Mouse (Mus musculus) gastrocnemius, postnatal 4 days (tissue): ENCODE measurements around the gene Spint5. TPM values are rescaled to one million over a fixed set of nuclear protein-coding genes. Genes with fewer than 3 reads are reported as not detected.

Experiments
- DNase-seq, 2 experiments: peaks; one replicate each; pipeline ENCODE4 v3.0.0; 2021 to 2022; ENCODE audit warnings: low spot score in 2 of 2, mixed read lengths in 2 of 2
- total RNA-seq, 2 experiments: library from RNA; stranded (reverse); gene quantifications; 2 replicates each; pipeline ENCODE4 v1.2.3; 2021

Gene Spint5
- total RNA-seq, 2 experiments from 2014 or later, result not detected

- no peak for DNase-seq
Observed at GRCm38 (mm10) chr2:164735446-164735845, 20.3 kb downstream of the Spint5 start.

- DNase-seq, result no peak
Observed at GRCm38 (mm10) chr2:164737377-164738090, 22.4 kb downstream of the Spint5 start.

GRCm38 (mm10) chr2:164739876-164740275 lies 24.8 kb downstream of the Spint5 start:
- DNase-seq, result no peak

- no peak for DNase-seq
Observed at GRCm38 (mm10) chr2:164744987-164745386, 29.9 kb downstream of the Spint5 start.

GRCm38 (mm10) chr2:164745843-164746479 lies 30.9 kb downstream of the Spint5 start, which contains the start of the genes Wfdc3 and Dnttip1:
Gene Wfdc3 (minus strand): TSS chr2:164745931.
Gene Dnttip1 (plus strand): TSS chr2:164745983.
- DNase-seq, result peak; percentile 94

GRCm38 (mm10) chr2:164746693-164747092 lies 31.6 kb downstream of the Spint5 start:
- DNase-seq, result no peak

GRCm38 (mm10) chr2:164748191-164748590 lies 33.1 kb downstream of the Spint5 start:
- DNase-seq, result no peak

GRCm38 (mm10) chr2:164748991-164749390 lies 33.9 kb downstream of the Spint5 start:
- no peak for DNase-seq

GRCm38 (mm10) chr2:164752454-164752853 lies 37.3 kb downstream of the Spint5 start:
- DNase-seq, result no peak

- DNase-seq, result no peak
Observed at GRCm38 (mm10) chr2:164754105-164754504, 39.0 kb downstream of the Spint5 start.

- DNase-seq, result no peak
Observed at GRCm38 (mm10) chr2:164754800-164755199, 39.7 kb downstream of the Spint5 start.

GRCm38 (mm10) chr2:164757841-164758240 lies 42.7 kb downstream of the Spint5 start:
- DNase-seq, result no peak

- DNase-seq, result no peak
Observed at GRCm38 (mm10) chr2:164758692-164759091, 43.6 kb downstream of the Spint5 start.

GRCm38 (mm10) chr2:164760059-164760833 lies 45.1 kb downstream of the Spint5 start:
- no peak for DNase-seq

GRCm38 (mm10) chr2:164761502-164761901 lies 46.4 kb downstream of the Spint5 start:
- no peak for DNase-seq

- DNase-seq, result no peak
Observed at GRCm38 (mm10) chr2:164761971-164762370, 46.9 kb downstream of the Spint5 start.

- DNase-seq, result no peak
Observed at GRCm38 (mm10) chr2:164762593-164762992, 47.5 kb downstream of the Spint5 start.

GRCm38 (mm10) chr2:164765841-164766240 lies 50.7 kb downstream of the Spint5 start:
- no peak for DNase-seq
